Mouse (Mus musculus): ENCODE measurements at regions not wholly inside any gene's neighbourhood (a gene's known extent, or its start where the extent isn't known, plus 50 kb on each side); places are given as distances from the start of the nearest gene placed in this dataset.
"Not testable (repeated sequence)": the region's sequence is repeated elsewhere in the genome, so short reads cannot be mapped to it uniquely, and the experiment has no call there.

GRCm38 (mm10) chr7:36198091-36198700 lies 395.4 kb upstream of the Zfp507 start:
- H3K36me3 ChIP-seq (ENCODE audit: control insufficient read depth, insufficient read depth, low read length) = no peaks in the 10 kb centered on the region
- no peaks in the 10 kb centered on the region for H3K27me3 ChIP-seq (ENCODE audit: control insufficient read depth, insufficient read depth, low read depth, low read length)
- H3K27ac ChIP-seq (ENCODE audit: low read length) = no peak overlapping the region
- WGBS = 92% methylated on average over 16 of the region's 16 CpGs
- peaks cover 3% of the 10 kb centered on the region; the same call in 1 of the 2 replicates for H3K9me3 ChIP-seq (replicated peaks; ENCODE audit: control insufficient read depth, low read length, poor library complexity, severe bottlenecking)
- no peak overlapping the region for H3K4me2 ChIP-seq (ENCODE audit: low read length)
- H3K9ac ChIP-seq (ENCODE audit: low read depth, low read length) = no peak overlapping the region
- no peaks in the 10 kb centered on the region for H3K4me1 ChIP-seq (ENCODE audit: control insufficient read depth, insufficient read depth, low read length)
- ATAC-seq = no peak
- H3K4me3 ChIP-seq (ENCODE audit: low read depth, low read length) = no peak overlapping the region

GRCm38 (mm10) chr7:36196154-36196720 lies 393.4 kb upstream of the Zfp507 start:
- H3K27ac ChIP-seq (ENCODE audit: low read length) = no peak overlapping the region
- no peaks in the 10 kb centered on the region; the same call in 1 of the 2 replicates for H3K4me1 ChIP-seq (ENCODE audit: control insufficient read depth, insufficient read depth, low read length)
- no peaks in the 10 kb centered on the region for H3K9me3 ChIP-seq (replicated peaks; ENCODE audit: control insufficient read depth, low read length, poor library complexity, severe bottlenecking)
- H3K36me3 ChIP-seq (ENCODE audit: control insufficient read depth, insufficient read depth, low read length) = no peaks in the 10 kb centered on the region
- H3K4me2 ChIP-seq (ENCODE audit: low read length) = no peak overlapping the region
- WGBS = 69% methylated on average over 18 of the region's 18 CpGs
- H3K4me3 ChIP-seq (ENCODE audit: low read depth, low read length) = no peak overlapping the region
- no peak for ATAC-seq
- H3K27me3 ChIP-seq (ENCODE audit: control insufficient read depth, insufficient read depth, low read depth, low read length) = no peaks in the 10 kb centered on the region
- H3K9ac ChIP-seq (ENCODE audit: low read depth, low read length) = no peak overlapping the region

- WGBS = 82% methylated on average over 8 of the region's 8 CpGs
- H3K9me3 ChIP-seq (replicated peaks; ENCODE audit: control insufficient read depth, low read length, poor library complexity, severe bottlenecking) = no peaks in the 10 kb centered on the region
- no peak for ATAC-seq
- no peak overlapping the region for H3K27ac ChIP-seq (ENCODE audit: low read length)
- H3K4me3 ChIP-seq (ENCODE audit: low read depth, low read length) = no peak overlapping the region
- H3K4me1 ChIP-seq (ENCODE audit: control insufficient read depth, insufficient read depth, low read length) = no peaks in the 10 kb centered on the region; the same call in 1 of the 2 replicates
- no peak overlapping the region for H3K4me2 ChIP-seq (ENCODE audit: low read length)
- H3K9ac ChIP-seq (ENCODE audit: low read depth, low read length) = no peak overlapping the region
- H3K27me3 ChIP-seq (ENCODE audit: control insufficient read depth, insufficient read depth, low read depth, low read length) = no peaks in the 10 kb centered on the region
- no peaks in the 10 kb centered on the region for H3K36me3 ChIP-seq (ENCODE audit: control insufficient read depth, insufficient read depth, low read length)
Observed at GRCm38 (mm10) chr7:36192645-36193044, 389.8 kb upstream of the Zfp507 start.

GRCm38 (mm10) chr7:36177947-36178346 lies 375.1 kb upstream of the Zfp507 start:
- peaks cover 5% of the 10 kb centered on the region; the same call in 1 of the 2 replicates for H3K9me3 ChIP-seq (replicated peaks; ENCODE audit: control insufficient read depth, low read length, poor library complexity, severe bottlenecking)
- no peak overlapping the region for H3K4me3 ChIP-seq (ENCODE audit: low read depth, low read length)
- H3K4me2 ChIP-seq (ENCODE audit: low read length) = no peak overlapping the region
- no peak overlapping the region for H3K9ac ChIP-seq (ENCODE audit: low read depth, low read length)
- no peaks in the 10 kb centered on the region for H3K4me1 ChIP-seq (ENCODE audit: control insufficient read depth, insufficient read depth, low read length)
- no peaks in the 10 kb centered on the region for H3K36me3 ChIP-seq (ENCODE audit: control insufficient read depth, insufficient read depth, low read length)
- H3K27ac ChIP-seq (ENCODE audit: low read length) = no peak overlapping the region
- no peaks in the 10 kb centered on the region for H3K27me3 ChIP-seq (ENCODE audit: control insufficient read depth, insufficient read depth, low read depth, low read length)
- no peak for ATAC-seq
- 82% methylated on average over 7 of the region's 7 CpGs for WGBS

DNA sequence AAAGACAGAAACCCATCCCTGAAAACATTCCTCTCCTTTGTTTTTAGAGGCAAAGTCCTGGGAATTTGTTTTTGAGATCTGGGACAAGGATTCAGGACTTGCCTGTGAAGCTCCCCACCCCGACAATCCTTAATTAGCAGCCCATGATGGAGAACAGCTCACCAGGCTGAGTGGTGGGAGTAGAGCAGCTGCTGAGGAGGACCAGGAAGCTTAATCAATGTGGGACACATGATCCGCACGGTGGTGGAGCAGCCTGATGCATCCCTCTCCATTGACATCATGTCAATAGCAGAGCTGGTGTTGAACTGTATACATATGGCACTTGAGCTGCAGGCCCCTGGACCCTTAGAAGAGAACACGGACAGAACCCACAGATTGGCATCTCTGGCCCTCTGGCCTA lies 372.5 kb upstream of the Zfp507 start:
- no peak for ATAC-seq
- Histone ChIP-seq H3K9ac (ENCODE audit: low read depth, low read length) (no peak overlapping the region), H3K36me3 (ENCODE audit: control insufficient read depth, insufficient read depth, low read length) (no peaks in the 10 kb centered on the region), H3K4me3 (ENCODE audit: low read depth, low read length) (no peak overlapping the region), H3K27me3 (ENCODE audit: control insufficient read depth, insufficient read depth, low read depth, low read length) (no peaks in the 10 kb centered on the region), H3K4me1 (ENCODE audit: control insufficient read depth, insufficient read depth, low read length) (no peaks in the 10 kb centered on the region), H3K27ac (ENCODE audit: low read length) (no peak overlapping the region), H3K9me3 (replicated peaks; ENCODE audit: control insufficient read depth, low read length, poor library complexity, severe bottlenecking) (peaks cover 10% of the 10 kb centered on the region; the same call in 1 of the 2 replicates), H3K4me2 (ENCODE audit: low read length) (no peak overlapping the region)
- 87% methylated on average over 4 of the region's 4 CpGs for WGBS

DNA sequence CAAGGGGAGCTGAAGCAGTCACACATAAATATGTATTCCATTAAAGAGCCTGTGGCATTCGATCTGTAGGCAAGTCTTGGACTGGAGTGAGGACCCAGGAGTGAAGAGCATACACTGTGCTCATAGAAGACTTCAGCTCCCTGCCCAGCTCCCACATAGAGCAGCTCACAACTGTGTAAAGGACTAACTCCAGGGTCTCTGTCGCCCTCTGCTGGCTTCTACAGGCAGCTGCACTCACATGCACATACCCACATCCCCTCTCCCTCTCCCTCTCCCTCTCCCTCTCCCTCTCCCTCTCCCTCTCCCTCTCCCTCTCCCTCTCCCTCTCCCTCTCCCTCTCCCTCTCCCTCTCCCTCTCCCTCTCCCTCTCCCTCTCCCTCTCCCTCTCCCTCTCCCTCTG lies 369.7 kb upstream of the Zfp507 start:
- WGBS = 57% methylated on average over 2 of the region's 2 CpGs

DNA sequence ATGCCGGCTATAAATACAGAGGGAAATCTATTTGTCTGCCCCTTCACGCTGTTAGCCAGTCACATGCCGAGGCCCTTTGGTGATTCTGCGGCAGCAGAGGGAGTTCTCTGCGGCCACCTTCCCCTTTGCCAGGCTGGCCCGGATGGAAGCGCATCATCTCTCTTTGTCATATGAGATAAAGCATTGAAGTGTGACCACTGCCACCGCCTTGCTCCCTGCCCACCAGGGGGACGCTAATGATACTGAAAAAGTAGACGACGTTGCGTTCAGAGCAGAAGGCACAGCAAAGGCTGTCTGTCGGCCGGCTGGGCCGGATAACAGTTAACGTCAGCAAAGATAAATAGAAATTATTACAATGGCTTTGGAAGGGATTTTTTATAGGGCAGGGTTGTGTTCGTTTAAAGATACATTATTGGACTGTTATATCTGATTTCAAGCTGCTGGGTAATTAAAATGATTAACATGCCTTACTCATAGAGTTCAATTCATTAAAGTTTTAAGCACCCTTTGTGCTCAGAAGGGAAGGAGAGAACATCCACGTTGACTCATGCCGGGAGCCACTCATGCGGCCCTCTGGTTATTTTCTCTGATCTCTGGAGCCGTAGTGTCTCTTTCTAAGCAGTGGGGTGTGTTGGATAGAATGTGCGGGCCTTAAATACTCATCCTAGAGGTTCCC lies 354.6 kb upstream of the Zfp507 start:
- WGBS = 40% methylated on average over 22 of the region's 22 CpGs
- H3K27ac ChIP-seq (ENCODE audit: low read length) = peak overlapping the region; percentile 13; the same call in 1 of the 2 replicates
- H3K9ac ChIP-seq (ENCODE audit: low read depth, low read length) = no peak overlapping the region
- no peaks in the 10 kb centered on the region for H3K27me3 ChIP-seq (ENCODE audit: control insufficient read depth, insufficient read depth, low read depth, low read length)
- peaks cover 7% of the 10 kb centered on the region; the same call in 1 of the 2 replicates for H3K4me1 ChIP-seq (ENCODE audit: control insufficient read depth, insufficient read depth, low read length)
- no peak overlapping the region; the same call in 1 of the 2 replicates for H3K4me2 ChIP-seq (ENCODE audit: low read length)
- no peak for ATAC-seq
- no peaks in the 10 kb centered on the region for H3K9me3 ChIP-seq (replicated peaks; ENCODE audit: control insufficient read depth, low read length, poor library complexity, severe bottlenecking)
- no peak overlapping the region for H3K4me3 ChIP-seq (ENCODE audit: low read depth, low read length)
- H3K36me3 ChIP-seq (ENCODE audit: control insufficient read depth, insufficient read depth, low read length) = no peaks in the 10 kb centered on the region

More for the DNA sequence above, 369.7 kb upstream of the Zfp507 start:
- not testable (repeated sequence) for H3K4me2 ChIP-seq (ENCODE audit: low read length); H3K9me3 ChIP-seq (replicated peaks; ENCODE audit: control insufficient read depth, low read length, poor library complexity, severe bottlenecking); H3K36me3 ChIP-seq (ENCODE audit: control insufficient read depth, insufficient read depth, low read length); H3K4me3 ChIP-seq (ENCODE audit: low read depth, low read length); ATAC-seq; H3K9ac ChIP-seq (ENCODE audit: low read depth, low read length); H3K4me1 ChIP-seq (ENCODE audit: control insufficient read depth, insufficient read depth, low read length); H3K27me3 ChIP-seq (ENCODE audit: control insufficient read depth, insufficient read depth, low read depth, low read length); H3K27ac ChIP-seq (ENCODE audit: low read length)

DNA sequence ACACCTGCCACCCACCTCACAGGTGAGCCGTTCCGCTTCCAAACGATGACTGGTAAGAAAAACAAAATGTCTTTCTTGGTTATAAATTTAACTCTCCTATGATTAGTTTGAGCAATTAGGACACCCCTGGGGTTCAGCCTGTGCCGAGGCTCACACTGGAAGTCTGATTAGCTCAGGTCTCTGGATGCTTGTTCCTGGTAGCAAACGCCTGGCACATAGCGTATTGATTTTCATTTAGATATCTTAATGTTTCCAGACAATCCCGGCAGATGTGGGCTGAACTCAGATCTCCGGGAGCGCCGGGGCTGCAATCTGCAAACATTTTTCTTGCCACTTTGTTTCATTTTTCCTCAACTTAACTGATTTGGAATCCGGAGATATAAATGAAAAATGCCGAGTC lies 353.8 kb upstream of the Zfp507 start:
- Histone ChIP-seq H3K27me3 (ENCODE audit: control insufficient read depth, insufficient read depth, low read depth, low read length) (no peaks in the 10 kb centered on the region), H3K9ac (ENCODE audit: low read depth, low read length) (no peak overlapping the region), H3K4me1 (ENCODE audit: control insufficient read depth, insufficient read depth, low read length) (peaks cover 7% of the 10 kb centered on the region; the same call in 1 of the 2 replicates), H3K4me3 (ENCODE audit: low read depth, low read length) (no peak overlapping the region), H3K27ac (ENCODE audit: low read length) (no peak overlapping the region), H3K36me3 (ENCODE audit: control insufficient read depth, insufficient read depth, low read length) (no peaks in the 10 kb centered on the region), H3K4me2 (ENCODE audit: low read length) (no peak overlapping the region), H3K9me3 (replicated peaks; ENCODE audit: control insufficient read depth, low read length, poor library complexity, severe bottlenecking) (no peaks in the 10 kb centered on the region)
- WGBS = 75% methylated on average over 12 of the region's 12 CpGs
- no peak for ATAC-seq

DNA sequence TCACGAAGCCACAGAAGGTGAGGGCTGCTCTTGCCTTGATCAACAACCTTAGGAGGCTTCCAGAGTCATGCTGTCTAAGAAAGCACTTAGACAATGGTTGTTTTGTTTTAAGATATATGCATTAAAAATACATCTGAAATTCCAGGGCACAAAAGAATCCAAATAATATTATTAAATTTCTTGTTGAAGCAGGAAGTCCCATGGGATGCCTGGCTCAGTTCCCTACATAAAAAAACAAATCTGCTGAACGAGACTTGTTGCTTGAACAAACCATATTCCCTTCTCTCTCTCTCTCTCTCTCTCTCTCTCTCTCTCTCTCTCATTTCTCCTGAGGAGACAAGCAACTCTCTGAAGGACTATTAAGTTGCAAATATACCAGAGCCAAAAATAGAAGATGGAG lies 352.8 kb upstream of the Zfp507 start:
- Histone ChIP-seq H3K9me3 (replicated peaks; ENCODE audit: control insufficient read depth, low read length, poor library complexity, severe bottlenecking) (no peaks in the 10 kb centered on the region), H3K4me3 (ENCODE audit: low read depth, low read length) (no peak overlapping the region), H3K9ac (ENCODE audit: low read depth, low read length) (no peak overlapping the region), H3K4me2 (ENCODE audit: low read length) (no peak overlapping the region), H3K4me1 (ENCODE audit: control insufficient read depth, insufficient read depth, low read length) (peaks cover 7% of the 10 kb centered on the region; the same call in 1 of the 2 replicates), H3K27ac (ENCODE audit: low read length) (no peak overlapping the region), H3K27me3 (ENCODE audit: control insufficient read depth, insufficient read depth, low read depth, low read length) (no peaks in the 10 kb centered on the region), H3K36me3 (ENCODE audit: control insufficient read depth, insufficient read depth, low read length) (no peaks in the 10 kb centered on the region)
- ATAC-seq = no peak
- WGBS = 65% methylated on average over 2 of the region's 2 CpGs
